Mouse (Mus musculus) heart, adult 2 months (tissue): ENCODE data around the gene Rhox2e.
"Not testable (repeated sequence)": the region's sequence is repeated elsewhere in the genome, so short reads cannot be mapped to it uniquely, and the experiment has no call there.

ENCODE experiments used
- CTCF ChIP-seq: fragments of 200-600 bp; IDR thresholded peaks from 2 replicates; pipeline ENCODE4 v1.8.1; 2022; ENCODE audit warnings: antibody characterized with exemption, mild to moderate bottlenecking, moderate library complexity
- POLR2A ChIP-seq: fragments of 200-500 bp; IDR thresholded peaks from 2 replicates; pipeline ENCODE4 v1.6.1; 2011; ENCODE audit warnings: mild to moderate bottlenecking, low read depth, low read length, control low read depth; ENCODE audit not compliant: insufficient read depth

GRCm38 (mm10) chrX:37572638-37573037, 42.4 kb downstream of the Rhox2e start:
- TF ChIP-seq POLR2A, CTCF: not testable (repeated sequence)
